Mouse (Mus musculus) Patski (cell line): Measurements from ENCODE around the gene Vmn2r72. TPM values are rescaled to one million over a fixed set of nuclear protein-coding genes. Genes with fewer than 3 reads are reported as not detected.

Experiments
- ATAC-seq: fragments of 100-300 bp; one replicate; pipeline ENCODE4 v1.8.0; 2021
- CTCF ChIA-PET: fragments of 350-600 bp; sonication (Branson Sonifier 250); formaldehyde crosslinking; loops from one replicate; lab custom pipeline; 2022; ENCODE audit warnings: inconsistent platforms; lab: Charles Lee
- POLR2A ChIA-PET: fragments of 350-600 bp; sonication (Branson Sonifier 250); formaldehyde crosslinking; loops from one replicate; lab custom pipeline; 2022; ENCODE audit warnings: antibody characterized with exemption, inconsistent platforms; lab: Charles Lee
- DNase-seq: peaks from one replicate; pipeline ENCODE4 v3.0.0-alpha.2; 2011; ENCODE audit warnings: low read depth, low spot score
- H3K27me3 ChIP-seq: fragments of 371-371 bp; one replicate; pipeline ENCODE4 v1.5.1; 2021
- CTCF ChIP-seq: fragments of 100-300 bp; IDR thresholded peaks from one replicate; pipeline ENCODE4 v1.5.1; 2021
- in situ Hi-C: fragments of 300-500 bp; cut with MboI; formaldehyde crosslinking; loops from 3 replicates; pipeline ENCODE4 v1.11.1; 2018; ENCODE audit warnings: low pct_unique_long_range_greater_than_20kb, mixed read lengths
- polyA plus RNA-seq: library from polyadenylated mRNA; unstranded; gene quantifications from one replicate; pipeline ENCODE4 v1.2.3, GENCODE M21; 2021

Vmn2r72 gene
- not detected for polyA plus RNA-seq

DNA sequence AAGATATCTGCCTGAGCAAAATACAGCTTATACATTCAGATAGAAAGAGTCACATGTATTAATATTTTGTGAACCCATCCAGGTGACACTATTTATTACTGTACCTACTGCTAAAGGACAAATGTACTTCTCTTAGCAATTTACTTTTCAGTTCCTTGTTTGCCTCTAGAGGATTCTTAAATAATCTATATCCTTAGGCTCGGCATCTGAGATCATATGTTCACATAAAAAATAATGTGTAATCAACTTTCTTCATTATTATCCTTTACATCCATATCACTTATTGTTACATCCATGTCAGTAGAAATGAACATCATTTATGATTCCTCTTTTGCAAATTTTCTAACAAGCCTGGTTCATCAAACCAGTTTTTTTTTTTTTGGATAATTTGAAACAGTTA is at the start of gene Vmn2r72:
TSS of gene Vmn2r72 (minus strand) at position 101 of the 400 bp plus-strand sequence.
- no peaks in the 10 kb centered on the region for H3K27me3 ChIP-seq
- no peak for DNase-seq
- ATAC-seq, result no peak
- CTCF ChIA-PET, result no interaction called here
- POLR2A ChIA-PET, result no interaction called here
- in situ Hi-C loops, result loop anchor here (10.0 kb wide), 1 partner anchor 520 kb away; the partner anchor contains the start of gene Vmn2r68
- no peak for TF ChIP-seq CTCF

Other genes with a start within 250 kb of the Vmn2r72 start
- not detected for gene Vmn2r71, start 192.0 kb downstream of the Vmn2r72 start, polyA plus RNA-seq
- not detected for gene Vmn2r70, start 185.9 kb downstream of the Vmn2r72 start, polyA plus RNA-seq
- gene Vmn2r73, start 121.2 kb upstream of the Vmn2r72 start, polyA plus RNA-seq, result not detected
- not detected for gene Vmn2r74, start 206.5 kb upstream of the Vmn2r72 start, polyA plus RNA-seq